Mouse (Mus musculus): ENCODE results near the gene Ankrd10. TPM values are rescaled to one million over a fixed set of nuclear protein-coding genes. Genes with fewer than 3 reads are reported as not detected.

Ankrd10 gene
- polyA plus RNA-seq, 1 experiment from 2014 or later, result 79.1 TPM

GRCm38 (mm10) chr8:11600301-11600951 is 35.1 kb downstream of the Ankrd10 start:
- Histone ChIP-seq H3K27ac (no peak overlapping the region), H3K36me3 (no peaks in the 10 kb centered on the region), H3K9me3 (no peaks in the 10 kb centered on the region), H3K4me3 (replicated peaks) (no peak overlapping the region), H3K4me2 (replicated peaks) (no peak overlapping the region), H3K4me1 (replicated peaks) (no peaks in the 10 kb centered on the region), H3K9ac (no peak overlapping the region), H3K27me3 (replicated peaks) (no peaks in the 10 kb centered on the region)
- 84% methylated on average over 5 of the region's 5 CpGs for WGBS
- ATAC-seq, result no peak

DNA sequence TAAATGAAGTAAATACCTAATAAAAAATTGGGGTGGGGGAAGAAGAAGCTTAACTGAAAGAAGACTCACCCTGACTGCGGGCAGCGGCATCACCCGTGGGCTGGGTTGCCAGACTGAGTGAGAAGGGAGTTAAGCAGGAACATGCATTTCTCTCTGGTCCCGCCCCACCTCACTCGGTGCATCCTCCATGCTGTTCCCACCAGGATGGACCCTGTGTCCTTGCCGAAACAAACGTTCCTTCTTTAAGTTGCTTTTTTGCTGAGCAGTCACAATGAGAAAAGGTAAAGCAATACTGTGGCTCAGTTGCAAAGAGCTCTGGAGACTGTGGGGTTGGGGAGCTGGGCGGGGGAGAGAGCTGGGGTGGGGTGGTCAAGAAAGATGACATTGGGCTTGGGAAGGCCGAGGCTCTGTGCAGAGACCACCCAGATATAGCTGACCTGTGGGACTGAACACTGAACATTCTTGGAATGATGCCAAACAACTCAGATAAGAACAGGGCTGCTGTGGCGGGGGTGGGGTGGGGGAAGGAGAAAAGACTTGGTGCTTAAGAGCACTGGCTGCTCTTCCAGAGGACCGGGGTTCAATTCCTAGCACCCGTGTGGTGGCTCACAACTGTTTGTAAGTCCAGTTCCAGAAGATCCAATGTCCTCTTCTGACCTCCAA is 42.2 kb downstream of the Ankrd10 start:
- peak; percentile 39; the same call in 1 of the 2 replicates for ATAC-seq
- H3K27ac ChIP-seq, result no peak overlapping the region
- H3K4me1 ChIP-seq (replicated peaks), result 0 out of 2 replicates have a peak, but pooled peaks cover 6% of the 10 kb centered on the region
- H3K9ac ChIP-seq, result no peak overlapping the region
- H3K36me3 ChIP-seq, result no peaks in the 10 kb centered on the region
- no peaks in the 10 kb centered on the region for H3K27me3 ChIP-seq (replicated peaks)
- H3K4me3 ChIP-seq (replicated peaks), result no peak overlapping the region
- H3K9me3 ChIP-seq, result no peaks in the 10 kb centered on the region
- H3K4me2 ChIP-seq (replicated peaks), result no peak overlapping the region
- WGBS, result 57% methylated on average over 12 of the region's 12 CpGs

DNA sequence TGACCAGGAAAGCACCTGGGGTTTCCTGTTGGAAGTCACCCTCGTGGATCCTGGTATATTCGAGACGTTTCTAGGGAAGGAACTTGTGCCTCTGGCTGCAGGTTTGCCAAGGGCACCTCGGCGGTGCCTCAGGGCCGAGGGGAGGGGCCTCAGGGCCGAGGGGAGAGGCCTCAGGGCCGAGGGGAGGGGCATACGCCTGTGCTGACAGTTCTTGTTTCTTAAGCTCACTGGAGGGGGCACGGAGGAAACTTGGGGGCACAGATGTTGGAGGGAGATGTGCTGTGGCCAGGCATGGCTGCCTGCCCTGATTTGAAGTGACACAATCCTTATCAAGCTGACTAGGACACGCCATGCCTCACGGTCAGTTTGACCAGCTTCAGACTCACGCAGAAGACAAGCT is 43.3 kb downstream of the Ankrd10 start:
- Histone ChIP-seq H3K27ac (no peak overlapping the region), H3K4me2 (replicated peaks) (no peak overlapping the region), H3K9ac (no peak overlapping the region), H3K36me3 (no peaks in the 10 kb centered on the region), H3K27me3 (replicated peaks) (no peaks in the 10 kb centered on the region), H3K9me3 (no peaks in the 10 kb centered on the region), H3K4me3 (replicated peaks) (no peak overlapping the region), H3K4me1 (replicated peaks) (0 out of 2 replicates have a peak, but pooled peaks cover 6% of the 10 kb centered on the region)
- WGBS, result 39% methylated on average over 13 of the region's 13 CpGs
- ATAC-seq, result 0 out of 2 replicates have a peak, but pooled peaks have one; percentile 34

DNA sequence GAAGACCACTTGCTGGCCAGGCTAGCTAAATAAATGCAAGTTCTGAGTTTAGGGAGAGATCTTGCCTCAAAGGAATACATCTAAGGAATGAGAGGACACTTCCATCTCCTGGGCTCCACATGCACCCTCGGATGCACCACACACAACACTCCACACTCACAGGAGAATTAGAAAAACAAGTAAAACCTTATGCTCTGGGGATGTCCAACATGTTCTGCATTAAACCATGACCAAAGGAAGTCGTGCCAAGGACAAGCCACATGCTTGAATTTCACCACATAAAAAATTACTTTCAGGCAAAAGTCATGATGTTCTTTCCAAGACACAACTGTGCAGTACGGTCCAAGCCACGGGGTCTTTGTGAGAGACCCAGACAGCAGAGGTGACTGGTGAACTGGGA is 43.7 kb downstream of the Ankrd10 start:
- Histone ChIP-seq H3K36me3 (no peaks in the 10 kb centered on the region), H3K4me1 (replicated peaks) (0 out of 2 replicates have a peak, but pooled peaks cover 6% of the 10 kb centered on the region), H3K4me2 (replicated peaks) (no peak overlapping the region), H3K9ac (no peak overlapping the region), H3K27me3 (replicated peaks) (no peaks in the 10 kb centered on the region), H3K27ac (no peak overlapping the region), H3K9me3 (no peaks in the 10 kb centered on the region), H3K4me3 (replicated peaks) (no peak overlapping the region)
- WGBS, result 73% methylated on average over 4 of the region's 4 CpGs
- ATAC-seq, result no peak

- no peak overlapping the region for H3K4me2 ChIP-seq (replicated peaks)
- 32% methylated on average over 2 of the region's 2 CpGs for WGBS
- no peaks in the 10 kb centered on the region for H3K27me3 ChIP-seq (replicated peaks)
- H3K4me3 ChIP-seq (replicated peaks), result no peak overlapping the region
- H3K4me1 ChIP-seq (replicated peaks), result peaks cover 13% of the 10 kb centered on the region
- H3K27ac ChIP-seq, result peak overlapping the region; percentile 79; the same call in 1 of the 2 replicates
- H3K36me3 ChIP-seq, result no peaks in the 10 kb centered on the region
- ATAC-seq, result 0 out of 2 replicates have a peak, but pooled peaks have one; percentile 20
- H3K9me3 ChIP-seq, result no peaks in the 10 kb centered on the region
- no peak overlapping the region for H3K9ac ChIP-seq
Observed at GRCm38 (mm10) chr8:11586374-11586745, 49.2 kb downstream of the Ankrd10 start.

DNA sequence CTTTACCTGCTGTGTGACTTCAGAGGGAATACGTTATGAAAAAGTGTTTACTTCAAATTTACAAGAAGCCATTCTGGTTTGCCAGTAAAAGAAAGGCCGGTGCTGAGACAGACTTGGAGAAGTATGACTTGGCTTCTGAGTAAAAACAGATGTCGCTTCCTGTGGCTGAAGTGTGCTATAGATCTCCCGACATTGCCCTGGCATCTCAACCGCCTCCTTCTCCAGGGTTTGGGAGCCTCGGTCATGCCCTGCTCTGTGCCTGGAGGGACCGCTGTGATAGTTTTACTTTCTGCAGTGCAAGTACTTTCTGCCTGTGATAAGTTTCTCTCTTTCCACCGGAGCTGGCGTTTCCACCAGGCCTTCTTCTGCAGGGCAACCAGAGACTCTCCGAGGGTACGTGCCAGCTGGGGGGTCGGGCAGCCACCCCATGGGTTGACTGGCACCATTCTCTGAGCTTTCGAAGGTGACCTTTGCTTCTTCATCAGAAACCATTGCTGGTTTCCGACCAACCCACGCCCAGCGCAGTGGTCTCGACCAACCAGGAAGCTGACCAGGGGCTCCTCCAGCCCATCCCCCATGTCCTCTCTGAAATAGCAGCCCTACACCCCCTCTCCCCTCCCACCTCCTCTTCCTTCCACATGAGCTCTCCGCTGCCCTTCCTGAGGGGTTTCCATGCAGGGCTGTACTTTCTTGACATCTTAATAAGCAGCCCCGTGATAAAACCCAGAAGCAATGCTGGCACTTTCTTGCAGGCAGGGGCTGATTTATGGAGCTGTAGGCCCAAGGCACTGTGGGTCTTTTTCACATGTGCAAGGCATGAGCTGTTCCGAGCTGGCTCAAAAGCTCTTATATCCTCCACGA is 49.8 kb downstream of the Ankrd10 start:
- WGBS, result 41% methylated on average over 21 of the region's 21 CpGs
- peak; percentile 74 for ATAC-seq
- Histone ChIP-seq H3K27ac (peak overlapping the region; percentile 79), H3K36me3 (no peaks in the 10 kb centered on the region), H3K9ac (no peak overlapping the region), H3K4me2 (replicated peaks) (peak overlapping the region; percentile 52), H3K9me3 (no peaks in the 10 kb centered on the region), H3K4me3 (replicated peaks) (no peak overlapping the region), H3K27me3 (replicated peaks) (no peaks in the 10 kb centered on the region), H3K4me1 (replicated peaks) (peaks cover 13% of the 10 kb centered on the region)

DNA sequence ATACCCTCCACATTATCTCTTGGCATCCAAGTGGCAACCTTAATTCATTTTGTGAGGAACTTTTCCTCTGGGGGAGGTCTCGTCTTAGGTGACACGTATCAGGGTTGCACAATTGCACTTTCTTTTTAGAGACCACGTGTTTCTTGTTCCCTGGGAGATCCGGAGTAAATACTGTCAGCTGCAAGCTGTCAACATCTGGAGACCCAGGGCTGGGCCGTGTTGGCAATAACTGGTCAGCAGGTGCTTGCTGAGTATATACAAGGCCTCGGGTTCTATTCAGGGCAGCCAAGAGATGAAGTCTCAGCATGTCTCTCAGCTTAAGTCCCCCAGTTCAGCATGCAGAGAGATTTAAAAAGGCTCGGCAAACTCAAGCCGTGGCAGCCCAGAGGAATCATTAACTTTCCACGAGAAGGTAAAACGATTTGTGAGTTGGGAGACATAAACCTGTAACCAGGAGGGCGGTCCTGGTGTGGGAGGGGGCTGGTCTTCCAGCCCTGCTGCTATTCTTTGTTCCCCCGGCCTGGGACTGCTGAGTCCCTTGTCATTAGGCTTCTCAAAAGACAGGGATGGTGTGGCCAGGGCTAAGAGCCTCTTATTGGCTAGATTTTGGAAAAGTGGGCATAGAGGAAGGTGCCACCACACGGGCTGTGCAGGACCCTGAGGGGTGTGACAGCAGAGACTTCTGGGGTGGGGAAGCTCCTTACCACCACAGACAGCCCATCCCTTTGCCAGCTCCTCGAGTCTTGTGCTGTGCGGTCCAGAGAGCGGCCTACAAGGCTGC is 59.8 kb downstream of the Ankrd10 start:
- Histone ChIP-seq H3K4me2 (replicated peaks) (no peak overlapping the region), H3K4me3 (replicated peaks) (no peak overlapping the region), H3K9me3 (no peaks in the 10 kb centered on the region), H3K4me1 (replicated peaks) (peaks cover 12% of the 10 kb centered on the region), H3K36me3 (no peaks in the 10 kb centered on the region), H3K27ac (no peak overlapping the region), H3K27me3 (replicated peaks) (no peaks in the 10 kb centered on the region), H3K9ac (no peak overlapping the region)
- peak; percentile 56 for ATAC-seq
- 44% methylated on average over 16 of the region's 16 CpGs for WGBS

GRCm38 (mm10) chr8:11574911-11575603 is 60.5 kb downstream of the Ankrd10 start:
- Histone ChIP-seq H3K9ac (no peak overlapping the region), H3K4me1 (replicated peaks) (peaks cover 12% of the 10 kb centered on the region), H3K27ac (peak overlapping the region; percentile 23; the same call in 1 of the 2 replicates), H3K9me3 (no peaks in the 10 kb centered on the region), H3K4me3 (replicated peaks) (no peak overlapping the region), H3K36me3 (no peaks in the 10 kb centered on the region), H3K27me3 (replicated peaks) (no peaks in the 10 kb centered on the region), H3K4me2 (replicated peaks) (no peak overlapping the region)
- 0 out of 2 replicates have a peak, but pooled peaks have one; percentile 43 for ATAC-seq
- WGBS, result 56% methylated on average over 9 of the region's 9 CpGs

DNA sequence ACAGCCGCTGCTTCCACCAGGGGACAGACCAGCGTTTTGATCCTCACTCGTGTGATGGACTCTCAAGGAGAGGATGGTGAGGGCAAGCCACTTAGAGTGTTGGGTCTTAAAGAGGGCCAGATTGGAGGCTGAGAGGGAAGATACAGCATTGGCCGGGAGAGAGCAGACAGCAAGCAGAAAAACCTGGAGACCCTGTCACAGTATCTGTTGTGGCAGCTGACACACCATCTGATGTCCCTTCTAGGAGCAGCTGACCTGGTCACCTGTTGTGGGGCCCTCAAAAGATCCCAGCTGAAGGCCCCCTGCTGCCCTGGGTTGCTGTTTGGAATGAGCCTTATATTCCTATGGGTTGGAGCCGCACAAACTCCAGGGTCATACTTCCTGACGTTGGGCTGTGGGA is 63.1 kb downstream of the Ankrd10 start:
- Histone ChIP-seq H3K4me1 (replicated peaks) (peaks cover 12% of the 10 kb centered on the region), H3K27ac (no peak overlapping the region), H3K27me3 (replicated peaks) (no peaks in the 10 kb centered on the region), H3K9ac (no peak overlapping the region), H3K36me3 (no peaks in the 10 kb centered on the region), H3K9me3 (no peaks in the 10 kb centered on the region), H3K4me3 (replicated peaks) (no peak overlapping the region), H3K4me2 (replicated peaks) (no peak overlapping the region)
- no peak for ATAC-seq
- 76% methylated on average over 6 of the region's 6 CpGs for WGBS

DNA sequence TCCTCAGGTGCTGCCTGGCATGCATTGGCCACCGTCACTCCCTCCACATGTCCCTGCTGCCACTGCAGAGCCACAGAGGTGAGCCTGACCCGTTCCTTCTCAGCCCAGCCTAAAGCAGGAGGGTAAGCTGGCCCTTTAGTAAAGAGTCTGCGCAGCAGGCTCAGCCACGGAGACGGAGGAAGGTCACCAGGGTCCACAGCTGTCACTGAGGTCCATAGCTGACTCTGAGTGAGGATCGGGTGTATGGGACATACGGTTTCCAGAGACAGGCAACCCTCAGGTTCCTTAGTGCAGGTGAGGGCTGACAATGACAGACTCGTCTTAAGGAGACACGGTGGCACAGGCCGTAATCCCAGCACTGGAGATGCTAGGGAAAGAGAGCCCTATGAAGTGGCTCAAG is 63.6 kb downstream of the Ankrd10 start:
- no peak for ATAC-seq

DNA sequence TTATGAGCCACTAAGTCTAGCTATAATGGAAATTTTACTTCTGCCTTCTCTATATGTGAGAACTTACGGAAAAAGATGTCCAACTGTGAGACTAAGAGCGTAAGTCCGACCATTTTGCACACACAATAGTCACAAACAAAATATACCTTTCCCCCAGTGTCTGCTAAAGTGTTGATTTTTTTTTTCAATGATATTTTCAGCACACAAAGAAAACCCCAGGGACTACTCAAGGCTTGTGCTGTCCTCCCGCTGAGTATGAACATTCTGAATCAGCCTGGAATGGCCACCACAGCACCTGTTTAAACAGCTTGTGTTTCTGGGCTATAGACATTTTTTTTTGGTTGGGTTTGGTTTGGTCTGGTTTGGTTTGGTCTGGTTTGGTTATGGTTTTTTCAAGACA is 64.8 kb downstream of the Ankrd10 start:
- Histone ChIP-seq H3K9ac (no peak overlapping the region), H3K36me3 (peaks cover 3% of the 10 kb centered on the region), H3K4me2 (replicated peaks) (no peak overlapping the region), H3K27me3 (replicated peaks) (no peaks in the 10 kb centered on the region), H3K9me3 (no peaks in the 10 kb centered on the region), H3K4me3 (replicated peaks) (no peak overlapping the region), H3K4me1 (replicated peaks) (peaks cover 7% of the 10 kb centered on the region; the same call in 1 of the 2 replicates), H3K27ac (no peak overlapping the region)
- ATAC-seq, result no peak
- WGBS, result 90% methylated on average over 4 of the region's 4 CpGs

More for the DNA sequence above, 63.6 kb downstream of the Ankrd10 start:
- H3K9ac ChIP-seq, result no peak overlapping the region
- H3K4me2 ChIP-seq (replicated peaks), result no peak overlapping the region
- no peaks in the 10 kb centered on the region for H3K27me3 ChIP-seq (replicated peaks)
- 89% methylated on average over 10 of the region's 10 CpGs for WGBS
- H3K4me3 ChIP-seq (replicated peaks), result no peak overlapping the region
- no peaks in the 10 kb centered on the region for H3K9me3 ChIP-seq
- peaks cover 2% of the 10 kb centered on the region for H3K36me3 ChIP-seq
- H3K4me1 ChIP-seq (replicated peaks), result peaks cover 12% of the 10 kb centered on the region
- no peak overlapping the region for H3K27ac ChIP-seq
